Mouse (Mus musculus): ENCODE data around the gene Syap1. TPM values are rescaled to one million over a fixed set of nuclear protein-coding genes. Genes with fewer than 3 reads are reported as not detected.
"Not testable (repeated sequence)": the region's sequence is repeated elsewhere in the genome, so short reads cannot be mapped to it uniquely, and the experiment has no call there.

The Syap1 gene
- polyA plus RNA-seq, 1 experiment from 2014 or later: 30.9 TPM

DNA sequence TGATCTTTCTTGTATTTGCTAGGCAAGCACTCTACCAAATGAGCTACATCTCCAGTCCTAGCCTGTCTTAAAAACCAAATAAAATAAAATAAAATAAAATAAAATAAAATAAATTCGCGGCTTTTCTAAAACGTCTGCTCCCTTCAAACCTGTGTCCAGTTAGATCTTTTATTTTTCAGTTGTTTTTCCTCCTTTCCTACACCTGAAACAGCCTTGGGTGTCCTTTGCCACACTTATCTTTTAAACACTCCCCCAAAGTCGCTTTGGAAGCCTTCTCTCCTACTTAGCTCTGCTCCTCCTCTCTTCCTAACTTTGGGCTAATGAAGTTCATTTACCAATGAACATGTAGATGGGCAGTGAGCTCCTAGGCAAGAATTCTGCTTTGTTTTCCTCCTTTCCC is 12.7 kb upstream of the Syap1 start, which contains the start of gene Ctps2:
Ctps2 (plus strand) TSS at position 301 of the 400 bp plus-strand sequence.
- Histone ChIP-seq H3K4me3 (ENCODE audit: low read depth, low read length) (peak within 1 kb of the TSS; percentile 61), H3K9ac (ENCODE audit: low read depth, low read length) (peak within 1 kb of the TSS; percentile 74), H3K9me3 (replicated peaks; ENCODE audit: control insufficient read depth, low read length) (no peaks in the 10 kb centered on the region), H3K27me3 (ENCODE audit: control insufficient read depth, insufficient read depth, low read length) (no peaks in the 10 kb centered on the region), H3K4me2 (peak within 1 kb of the TSS; percentile 70), H3K27ac (ENCODE audit: low read depth, low read length) (peak within 1 kb of the TSS; percentile 59), H3K36me3 (ENCODE audit: control insufficient read depth, insufficient read depth, low read length) (no peaks in the 10 kb centered on the region), H3K4me1 (ENCODE audit: control insufficient read depth, insufficient read depth, low read length) (no peaks in the 10 kb centered on the region)
- 15% methylated on average over 4 of the region's 4 CpGs for WGBS (ENCODE audit: insufficient replicate concordance)
- no peak for ATAC-seq (replicated peaks; ENCODE audit: insufficient number of reproducible peaks, low FRiP score, low TSS enrichment)

- not testable (repeated sequence) for H3K4me1 ChIP-seq (ENCODE audit: control insufficient read depth, insufficient read depth, low read length); H3K36me3 ChIP-seq (ENCODE audit: control insufficient read depth, insufficient read depth, low read length); H3K27ac ChIP-seq (ENCODE audit: low read depth, low read length); ATAC-seq (replicated peaks; ENCODE audit: insufficient number of reproducible peaks, low FRiP score, low TSS enrichment); H3K4me3 ChIP-seq (ENCODE audit: low read depth, low read length); H3K9me3 ChIP-seq (replicated peaks; ENCODE audit: control insufficient read depth, low read length); H3K4me2 ChIP-seq; H3K9ac ChIP-seq (ENCODE audit: low read depth, low read length); H3K27me3 ChIP-seq (ENCODE audit: control insufficient read depth, insufficient read depth, low read length)
- WGBS (ENCODE audit: insufficient replicate concordance): 73% methylated on average over 9 of the region's 25 CpGs
Measured at GRCm38 (mm10) chrX:162888575-162889223, 452 bp upstream of the Syap1 start.

DNA sequence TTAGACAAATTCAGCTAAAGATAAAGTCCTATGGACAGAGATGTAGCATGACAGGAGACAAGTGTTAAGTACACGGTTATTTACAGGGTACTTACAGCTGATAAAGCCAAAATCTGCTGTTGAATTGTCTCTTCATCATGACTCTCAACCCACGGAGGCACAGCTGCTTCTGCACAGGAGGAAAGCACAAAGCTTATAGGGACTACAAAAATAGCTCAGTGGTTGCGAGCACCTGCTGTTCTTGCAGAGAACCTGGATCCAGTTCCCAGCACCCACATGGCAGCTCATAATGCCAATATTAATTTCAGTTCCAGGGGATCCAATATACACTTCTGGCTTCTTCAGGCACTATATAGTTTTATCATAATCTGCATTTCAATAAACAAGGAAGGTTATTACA is 10.0 kb downstream of the Syap1 start:
- Histone ChIP-seq H3K4me2 (no peak overlapping the region), H3K4me3 (ENCODE audit: low read depth, low read length) (no peak overlapping the region), H3K9ac (ENCODE audit: low read depth, low read length) (no peak overlapping the region), H3K27me3 (ENCODE audit: control insufficient read depth, insufficient read depth, low read length) (no peaks in the 10 kb centered on the region), H3K4me1 (ENCODE audit: control insufficient read depth, insufficient read depth, low read length) (no peaks in the 10 kb centered on the region), H3K27ac (ENCODE audit: low read depth, low read length) (no peak overlapping the region), H3K9me3 (replicated peaks; ENCODE audit: control insufficient read depth, low read length) (no peaks in the 10 kb centered on the region), H3K36me3 (ENCODE audit: control insufficient read depth, insufficient read depth, low read length) (no peaks in the 10 kb centered on the region)
- no peak for ATAC-seq (replicated peaks; ENCODE audit: insufficient number of reproducible peaks, low FRiP score, low TSS enrichment)
- WGBS (ENCODE audit: insufficient replicate concordance): 77% methylated on average over 3 of the region's 3 CpGs

DNA sequence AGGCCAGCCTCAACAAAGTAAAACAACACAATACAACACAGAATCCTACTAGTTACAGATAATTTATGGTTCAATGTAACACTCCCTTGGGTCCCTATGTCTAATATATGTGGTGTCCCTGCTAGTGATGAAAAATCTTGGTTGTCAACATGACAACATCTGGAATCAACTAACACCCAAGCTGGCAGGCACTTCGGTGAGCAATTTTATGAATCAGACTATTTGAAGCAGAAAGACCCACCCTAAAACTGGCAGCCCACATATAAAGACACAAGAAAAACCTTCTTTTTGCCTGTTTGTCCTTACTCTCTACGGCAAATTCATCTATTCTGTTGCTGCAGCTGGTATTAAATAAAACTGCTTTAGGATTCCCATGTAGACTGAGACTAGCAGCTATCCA is 14.5 kb downstream of the Syap1 start:
- H3K4me1 ChIP-seq (ENCODE audit: control insufficient read depth, insufficient read depth, low read length): no peaks in the 10 kb centered on the region
- no peaks in the 10 kb centered on the region for H3K36me3 ChIP-seq (ENCODE audit: control insufficient read depth, insufficient read depth, low read length)
- H3K27me3 ChIP-seq (ENCODE audit: control insufficient read depth, insufficient read depth, low read length): no peaks in the 10 kb centered on the region
- WGBS (ENCODE audit: insufficient replicate concordance): 87% methylated on average over 2 of the region's 2 CpGs
- H3K4me3 ChIP-seq (ENCODE audit: low read depth, low read length): no peak overlapping the region
- no peak overlapping the region for H3K4me2 ChIP-seq
- no peak for ATAC-seq (replicated peaks; ENCODE audit: insufficient number of reproducible peaks, low FRiP score, low TSS enrichment)
- H3K9ac ChIP-seq (ENCODE audit: low read depth, low read length): no peak overlapping the region
- no peak overlapping the region for H3K27ac ChIP-seq (ENCODE audit: low read depth, low read length)
- no peaks in the 10 kb centered on the region for H3K9me3 ChIP-seq (replicated peaks; ENCODE audit: control insufficient read depth, low read length)

- no peak overlapping the region for H3K9ac ChIP-seq (ENCODE audit: low read depth, low read length)
- no peak overlapping the region for H3K27ac ChIP-seq (ENCODE audit: low read depth, low read length)
Measured at GRCm38 (mm10) chrX:162871734-162872517, 16.3 kb downstream of the Syap1 start.

GRCm38 (mm10) chrX:162868294-162868965 is 19.8 kb downstream of the Syap1 start:
- H3K9ac ChIP-seq (ENCODE audit: low read depth, low read length): no peak overlapping the region
- no peak overlapping the region for H3K27ac ChIP-seq (ENCODE audit: low read depth, low read length)
- H3K36me3 ChIP-seq (ENCODE audit: control insufficient read depth, insufficient read depth, low read length): no peaks in the 10 kb centered on the region
- H3K4me2 ChIP-seq: no peak overlapping the region
- WGBS (ENCODE audit: insufficient replicate concordance): 70% methylated on average over 3 of the region's 3 CpGs
- no peaks in the 10 kb centered on the region for H3K27me3 ChIP-seq (ENCODE audit: control insufficient read depth, insufficient read depth, low read length)
- H3K4me3 ChIP-seq (ENCODE audit: low read depth, low read length): no peak overlapping the region
- H3K9me3 ChIP-seq (replicated peaks; ENCODE audit: control insufficient read depth, low read length): no peaks in the 10 kb centered on the region
- ATAC-seq (replicated peaks; ENCODE audit: insufficient number of reproducible peaks, low FRiP score, low TSS enrichment): no peak
- no peaks in the 10 kb centered on the region for H3K4me1 ChIP-seq (ENCODE audit: control insufficient read depth, insufficient read depth, low read length)

More at GRCm38 (mm10) chrX:162871734-162872517, 16.3 kb downstream of the Syap1 start:
- no peak for ATAC-seq (replicated peaks; ENCODE audit: insufficient number of reproducible peaks, low FRiP score, low TSS enrichment)
- Histone ChIP-seq H3K4me1 (ENCODE audit: control insufficient read depth, insufficient read depth, low read length) (no peaks in the 10 kb centered on the region), H3K9me3 (replicated peaks; ENCODE audit: control insufficient read depth, low read length) (no peaks in the 10 kb centered on the region), H3K4me2 (no peak overlapping the region), H3K4me3 (ENCODE audit: low read depth, low read length) (no peak overlapping the region), H3K36me3 (ENCODE audit: control insufficient read depth, insufficient read depth, low read length) (no peaks in the 10 kb centered on the region), H3K27me3 (ENCODE audit: control insufficient read depth, insufficient read depth, low read length) (no peaks in the 10 kb centered on the region)
- WGBS (ENCODE audit: insufficient replicate concordance): 41% methylated on average over 4 of the region's 4 CpGs

GRCm38 (mm10) chrX:162848682-162849081 is 39.6 kb downstream of the Syap1 start:
- Histone ChIP-seq H3K4me2 (no peak overlapping the region), H3K36me3 (ENCODE audit: control insufficient read depth, insufficient read depth, low read length) (no peaks in the 10 kb centered on the region), H3K4me1 (ENCODE audit: control insufficient read depth, insufficient read depth, low read length) (no peaks in the 10 kb centered on the region), H3K9me3 (replicated peaks; ENCODE audit: control insufficient read depth, low read length) (no peaks in the 10 kb centered on the region), H3K27ac (ENCODE audit: low read depth, low read length) (no peak overlapping the region), H3K9ac (ENCODE audit: low read depth, low read length) (no peak overlapping the region), H3K27me3 (ENCODE audit: control insufficient read depth, insufficient read depth, low read length) (no peaks in the 10 kb centered on the region), H3K4me3 (ENCODE audit: low read depth, low read length) (no peak overlapping the region)
- WGBS (ENCODE audit: insufficient replicate concordance): 71% methylated on average over 1 of the region's 1 CpGs
- no peak for ATAC-seq (replicated peaks; ENCODE audit: insufficient number of reproducible peaks, low FRiP score, low TSS enrichment)

DNA sequence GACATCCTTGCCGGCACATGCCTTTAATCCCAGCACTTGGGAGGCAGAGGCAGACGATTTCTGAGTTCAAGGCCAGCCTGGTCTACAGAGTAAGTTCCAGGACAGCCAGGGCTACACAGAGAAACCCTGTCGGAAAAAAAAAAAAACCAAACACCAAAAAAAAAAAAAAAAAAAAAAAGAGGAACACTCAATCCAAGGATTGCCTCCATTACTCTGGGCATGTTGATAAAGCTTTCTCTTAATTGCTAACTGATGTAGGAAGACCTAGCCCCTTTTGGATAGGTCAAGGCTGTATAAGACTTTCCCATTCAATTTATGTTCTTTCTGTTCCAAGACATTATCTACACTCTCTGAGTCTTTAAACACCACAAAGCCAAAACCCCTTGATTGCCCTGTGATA is 42.7 kb downstream of the Syap1 start:
- no peak overlapping the region for H3K9ac ChIP-seq (ENCODE audit: low read depth, low read length)
- H3K27ac ChIP-seq (ENCODE audit: low read depth, low read length): no peak overlapping the region
- no peak overlapping the region for H3K4me3 ChIP-seq (ENCODE audit: low read depth, low read length)
- H3K4me1 ChIP-seq (ENCODE audit: control insufficient read depth, insufficient read depth, low read length): no peaks in the 10 kb centered on the region
- no peak for ATAC-seq (replicated peaks; ENCODE audit: insufficient number of reproducible peaks, low FRiP score, low TSS enrichment)
- H3K36me3 ChIP-seq (ENCODE audit: control insufficient read depth, insufficient read depth, low read length): no peaks in the 10 kb centered on the region
- WGBS (ENCODE audit: insufficient replicate concordance): 71% methylated on average over 3 of the region's 3 CpGs
- no peaks in the 10 kb centered on the region for H3K9me3 ChIP-seq (replicated peaks; ENCODE audit: control insufficient read depth, low read length)
- H3K27me3 ChIP-seq (ENCODE audit: control insufficient read depth, insufficient read depth, low read length): no peaks in the 10 kb centered on the region
- H3K4me2 ChIP-seq: no peak overlapping the region
